Mouse (Mus musculus) liver, embryonic 15.5 days (tissue): ENCODE data around the gene Tcf19. TPM values are rescaled to one million over a fixed set of nuclear protein-coding genes. Genes with fewer than 3 reads are reported as not detected.

Experiments used
- ATAC-seq: fragments of 200-750 bp; cut with Nextera tagmentation; 2 replicates; pipeline ENCODE4 v1.8.0; 2017; ENCODE audit warnings: moderate number of reproducible peaks, mild to moderate bottlenecking, moderate library complexity; ENCODE audit not compliant: insufficient read depth
- H3K27ac ChIP-seq: fragments of 300-500 bp; sonication (generic); replicated peaks from 2 replicates; pipeline ENCODE4 v1.5.1; 2015; ENCODE audit warnings: mild to moderate bottlenecking, inconsistent platforms
- H3K27me3 ChIP-seq: fragments of 300-500 bp; sonication (generic); 2 replicates; pipeline ENCODE4 v1.6.1; 2015; ENCODE audit warnings: mild to moderate bottlenecking, inconsistent platforms
- H3K36me3 ChIP-seq: fragments of 300-500 bp; sonication (generic); replicated peaks from 2 replicates; pipeline ENCODE4 v1.6.1; 2015; ENCODE audit warnings: moderate library complexity, mild to moderate bottlenecking, inconsistent platforms
- H3K4me1 ChIP-seq: fragments of 300-500 bp; sonication (generic); replicated peaks from 2 replicates; pipeline ENCODE4 v1.6.1; 2015; ENCODE audit warnings: inconsistent platforms
- H3K4me2 ChIP-seq: fragments of 300-500 bp; sonication (generic); 2 replicates; pipeline ENCODE4 v1.6.1; 2015; ENCODE audit warnings: moderate library complexity, mild to moderate bottlenecking, inconsistent platforms
- H3K4me3 ChIP-seq: fragments of 300-500 bp; sonication (generic); replicated peaks from 2 replicates; pipeline ENCODE4 v1.5.1; 2015; ENCODE audit warnings: mild to moderate bottlenecking, inconsistent platforms
- H3K9ac ChIP-seq: fragments of 300-500 bp; sonication (generic); 2 replicates; pipeline ENCODE4 v1.6.1; 2015; ENCODE audit warnings: moderate library complexity, mild to moderate bottlenecking, inconsistent platforms
- H3K9me3 ChIP-seq: fragments of 300-500 bp; sonication (generic); replicated peaks from 2 replicates; pipeline ENCODE4 v1.6.1; 2016; ENCODE audit warnings: inconsistent platforms
- WGBS: fragments of 180-500 bp; shearing (Covaris S2); methylation state at CpG from one replicate; pipeline ENCODE4 v1.1.7; 2015; ENCODE audit warnings: mixed read lengths; ENCODE audit not compliant: insufficient replicate concordance; 5-methylcytosine and 5-hydroxymethylcytosine counted together
- polyA plus RNA-seq: library from polyadenylated mRNA; unstranded; fragments of >200 nt; fragmentation: Nextera tagmentation; extraction: Ambion mirVana; gene quantifications from 2 replicates; pipeline ENCODE4 v1.2.1, GENCODE M21; 2015

Gene Tcf19
- 44.6 and 47.9 TPM in 2 replicates for polyA plus RNA-seq

DNA sequence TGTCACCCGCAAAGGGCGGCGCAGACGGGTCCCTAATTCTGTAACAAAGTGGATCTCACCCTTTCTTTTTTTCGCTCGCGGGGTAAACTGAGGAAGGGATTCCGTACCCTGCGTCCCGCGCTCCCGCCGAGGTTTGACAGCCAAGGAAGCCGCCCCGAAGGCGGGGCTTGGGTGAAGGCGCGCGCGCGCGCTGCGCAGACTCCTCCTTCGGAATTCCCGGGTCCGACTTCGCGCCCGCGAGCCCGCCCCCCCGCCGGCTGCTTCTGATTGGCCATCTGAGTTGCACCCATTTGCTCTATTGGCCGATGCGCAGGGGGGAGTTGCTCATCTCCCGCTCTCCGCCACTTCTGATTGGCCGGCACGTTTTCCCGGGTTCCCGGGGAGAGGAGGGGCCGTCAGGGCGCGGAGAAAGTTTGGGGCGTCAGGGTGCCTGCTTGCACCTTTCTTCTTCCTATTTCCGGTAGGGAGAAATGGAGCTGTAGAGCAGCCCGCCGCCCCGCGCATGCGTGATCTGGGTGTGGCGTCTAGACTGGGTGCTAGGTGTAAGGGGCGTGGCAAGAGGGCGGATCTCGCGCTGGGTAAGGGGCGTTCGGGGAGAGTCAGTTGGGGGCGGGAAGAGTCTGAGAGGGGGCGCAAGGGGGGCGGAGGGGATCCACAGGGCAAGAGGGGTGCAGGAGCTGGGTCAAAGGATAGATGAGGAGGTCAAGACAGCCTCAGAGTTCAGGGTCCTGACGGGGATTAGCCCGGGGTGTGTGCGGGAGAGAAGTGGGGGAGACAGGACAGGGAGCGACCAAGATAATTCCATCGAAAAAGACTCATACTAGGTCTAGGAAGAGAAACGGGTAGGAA is at the start of gene Tcf19, which contains the start of gene Cchcr1:
Gene Tcf19 (minus strand): TSS at position 173 of the 849 bp plus-strand sequence.
Gene Cchcr1 (plus strand): TSS at position 449 of the 849 bp plus-strand sequence.
- peak; percentile 94 for ATAC-seq
- peaks cover 43% of the 10 kb centered on the region for H3K4me1 ChIP-seq
- H3K9me3 ChIP-seq: no peaks in the 10 kb centered on the region
- H3K4me2 ChIP-seq: peak within 1 kb of the TSS; percentile 87
- no peaks in the 10 kb centered on the region for H3K27me3 ChIP-seq
- peak within 1 kb of the TSS; percentile 72 for H3K4me3 ChIP-seq
- H3K27ac ChIP-seq: peak within 1 kb of the TSS; percentile 78
- peak within 1 kb of the TSS; percentile 64 for H3K9ac ChIP-seq
- peaks cover 40% of the 10 kb centered on the region for H3K36me3 ChIP-seq
- under 1% methylated on average over 67 of the region's 67 CpGs for WGBS

- H3K4me3 ChIP-seq: no peak overlapping the region
- no peaks in the 10 kb centered on the region for H3K4me1 ChIP-seq
- H3K9me3 ChIP-seq: no peaks in the 10 kb centered on the region
- no peak overlapping the region for H3K27ac ChIP-seq
- no peaks in the 10 kb centered on the region for H3K36me3 ChIP-seq
- no peak overlapping the region for H3K4me2 ChIP-seq
- WGBS: 43% methylated on average over 8 of the region's 8 CpGs
- no peak overlapping the region for H3K9ac ChIP-seq
- no peak for ATAC-seq
- no peaks in the 10 kb centered on the region for H3K27me3 ChIP-seq
Measured at GRCm38 (mm10) chr17:35558216-35558615, 41.6 kb upstream of the Tcf19 start.

DNA sequence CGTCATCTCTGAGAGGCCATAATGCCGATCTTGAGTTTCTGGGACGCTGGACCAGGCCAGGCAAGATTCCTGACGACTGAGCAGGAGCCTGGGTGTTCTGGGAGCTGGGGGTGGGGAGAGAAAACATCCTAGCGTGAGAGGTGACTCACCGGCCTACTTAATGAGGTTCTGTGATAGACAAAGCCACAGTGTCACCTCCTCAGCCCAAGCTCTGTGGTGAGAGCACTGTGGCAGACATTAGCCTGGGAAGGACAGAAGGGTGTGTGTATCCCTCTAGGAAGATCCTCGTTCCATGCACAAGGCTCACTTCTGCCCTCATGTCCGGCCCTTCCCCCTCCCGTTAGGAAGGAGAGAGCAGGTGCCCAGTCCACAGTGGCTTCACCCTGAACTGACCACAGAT is 40.7 kb upstream of the Tcf19 start:
- 64% methylated on average over 9 of the region's 9 CpGs for WGBS
- no peaks in the 10 kb centered on the region for H3K9me3 ChIP-seq
- no peaks in the 10 kb centered on the region for H3K4me1 ChIP-seq
- no peak overlapping the region for H3K4me2 ChIP-seq
- H3K27me3 ChIP-seq: no peaks in the 10 kb centered on the region
- no peak overlapping the region for H3K9ac ChIP-seq
- H3K27ac ChIP-seq: no peak overlapping the region
- ATAC-seq: no peak
- no peaks in the 10 kb centered on the region for H3K36me3 ChIP-seq
- no peak overlapping the region for H3K4me3 ChIP-seq

- no peak overlapping the region for H3K9ac ChIP-seq
- no peaks in the 10 kb centered on the region for H3K4me1 ChIP-seq
- no peak overlapping the region for H3K4me3 ChIP-seq
- no peak for ATAC-seq
- no peak overlapping the region for H3K4me2 ChIP-seq
- no peaks in the 10 kb centered on the region for H3K9me3 ChIP-seq
- no peak overlapping the region for H3K27ac ChIP-seq
- H3K36me3 ChIP-seq: no peaks in the 10 kb centered on the region
- WGBS: 24% methylated on average over 5 of the region's 5 CpGs
- no peaks in the 10 kb centered on the region for H3K27me3 ChIP-seq
Measured at GRCm38 (mm10) chr17:35556812-35557211, 40.2 kb upstream of the Tcf19 start.

DNA sequence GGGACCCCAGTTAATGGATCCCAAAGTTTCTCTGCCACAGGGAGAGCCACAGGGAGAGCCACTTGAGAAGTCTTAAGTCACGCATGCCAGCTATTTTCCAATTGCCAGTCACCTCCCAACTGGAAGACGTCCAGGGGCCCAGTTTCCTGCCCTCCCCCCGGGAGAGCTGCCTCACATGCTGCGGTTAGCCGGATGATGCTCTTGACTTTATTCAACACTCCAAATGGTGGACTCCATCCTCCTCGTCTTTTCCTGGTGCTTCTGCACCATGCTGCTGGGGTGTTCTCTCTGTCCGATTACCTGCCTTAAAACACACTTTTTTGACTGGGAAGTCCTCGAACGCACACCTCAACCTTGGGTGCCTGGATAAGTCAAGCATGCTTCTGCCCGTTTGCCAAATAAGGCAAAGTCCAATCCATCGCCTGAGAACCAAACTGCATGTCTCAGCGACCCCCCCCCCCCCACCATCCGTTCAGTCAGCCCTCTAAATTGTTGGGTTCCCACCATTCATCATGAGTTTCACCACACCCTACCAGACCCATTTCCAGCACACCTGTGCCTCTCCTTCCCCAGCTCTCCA is 39.7 kb upstream of the Tcf19 start:
- no peaks in the 10 kb centered on the region for H3K9me3 ChIP-seq
- H3K4me1 ChIP-seq: no peaks in the 10 kb centered on the region
- 69% methylated on average over 13 of the region's 13 CpGs for WGBS
- H3K9ac ChIP-seq: no peak overlapping the region
- no peaks in the 10 kb centered on the region for H3K27me3 ChIP-seq
- no peak overlapping the region for H3K4me3 ChIP-seq
- H3K36me3 ChIP-seq: no peaks in the 10 kb centered on the region
- ATAC-seq: no peak
- H3K27ac ChIP-seq: no peak overlapping the region
- H3K4me2 ChIP-seq: no peak overlapping the region

- Histone ChIP-seq H3K4me3 (no peak overlapping the region), H3K9me3 (no peaks in the 10 kb centered on the region), H3K27me3 (0 out of 2 replicates have a peak, but pooled peaks cover 2% of the 10 kb centered on the region), H3K27ac (no peak overlapping the region), H3K36me3 (no peaks in the 10 kb centered on the region), H3K4me2 (no peak overlapping the region), H3K9ac (no peak overlapping the region), H3K4me1 (no peaks in the 10 kb centered on the region)
- no peak for ATAC-seq
- WGBS: 72% methylated on average over 18 of the region's 18 CpGs
Measured at GRCm38 (mm10) chr17:35554761-35555397, 38.3 kb upstream of the Tcf19 start.

DNA sequence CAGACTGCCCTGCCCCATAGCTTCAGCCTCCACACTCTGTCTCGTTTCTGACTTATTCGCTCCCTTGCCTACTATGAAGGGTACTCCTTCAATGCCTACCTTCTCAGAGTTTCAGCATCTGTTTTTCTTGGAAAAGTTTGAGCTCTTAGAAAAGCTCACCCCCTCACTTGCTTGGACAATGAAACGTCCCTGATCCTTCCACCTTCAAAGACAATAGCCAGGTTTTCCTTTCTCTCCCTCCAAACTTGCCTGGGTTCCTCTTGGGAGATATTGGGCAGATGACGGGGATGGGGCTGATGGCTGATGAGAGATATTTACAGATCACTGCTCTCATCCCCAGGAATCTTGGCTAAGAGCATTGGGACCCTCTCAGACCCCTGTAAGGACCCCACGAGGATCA is 37.7 kb upstream of the Tcf19 start:
- H3K9me3 ChIP-seq: no peaks in the 10 kb centered on the region
- no peak overlapping the region for H3K27ac ChIP-seq
- 63% methylated on average over 5 of the region's 5 CpGs for WGBS
- ATAC-seq: no peak
- H3K4me1 ChIP-seq: no peaks in the 10 kb centered on the region
- no peak overlapping the region for H3K4me3 ChIP-seq
- H3K36me3 ChIP-seq: no peaks in the 10 kb centered on the region
- H3K9ac ChIP-seq: no peak overlapping the region
- 0 out of 2 replicates have a peak, but pooled peaks cover 3% of the 10 kb centered on the region for H3K27me3 ChIP-seq
- H3K4me2 ChIP-seq: no peak overlapping the region

DNA sequence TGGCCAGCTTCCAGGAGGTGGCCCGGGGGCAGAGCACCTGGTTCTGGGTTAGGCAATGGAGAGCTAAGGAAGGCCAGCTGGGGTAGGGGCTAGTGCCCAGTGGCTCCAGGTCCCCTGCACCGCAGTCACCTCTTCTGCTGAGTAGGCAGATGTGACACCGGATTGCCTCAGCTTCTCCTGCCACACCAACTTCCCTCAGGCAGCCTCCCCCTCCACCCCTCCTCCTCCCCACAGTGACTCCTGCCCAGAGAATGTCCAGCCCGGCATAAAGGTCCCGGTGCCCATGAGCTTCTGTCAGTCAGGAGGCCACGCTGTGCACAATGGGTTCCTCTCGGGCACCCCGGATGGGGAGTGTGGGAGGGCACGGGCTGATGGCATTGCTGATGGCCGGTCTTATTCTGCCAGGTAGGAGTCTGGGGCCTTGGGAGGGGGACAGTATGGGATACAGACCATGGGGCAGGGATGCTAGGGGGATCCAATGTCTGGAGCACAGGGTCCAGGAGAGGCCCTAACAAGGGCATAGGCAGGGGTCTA is 35.3 kb upstream of the Tcf19 start, which contains the start of gene Cdsn:
Gene Cdsn (plus strand): TSS at position 248 of the 534 bp plus-strand sequence.
- no peaks in the 10 kb centered on the region for H3K4me1 ChIP-seq
- H3K27ac ChIP-seq: no peak within 1 kb of the TSS
- ATAC-seq: no peak
- WGBS: 63% methylated on average over 10 of the region's 10 CpGs
- H3K4me3 ChIP-seq: no peak within 1 kb of the TSS
- no peak within 1 kb of the TSS for H3K9ac ChIP-seq
- H3K27me3 ChIP-seq: 0 out of 2 replicates have a peak, but pooled peaks cover 3% of the 10 kb centered on the region
- H3K9me3 ChIP-seq: no peaks in the 10 kb centered on the region
- H3K4me2 ChIP-seq: no peak within 1 kb of the TSS
- no peaks in the 10 kb centered on the region for H3K36me3 ChIP-seq

DNA sequence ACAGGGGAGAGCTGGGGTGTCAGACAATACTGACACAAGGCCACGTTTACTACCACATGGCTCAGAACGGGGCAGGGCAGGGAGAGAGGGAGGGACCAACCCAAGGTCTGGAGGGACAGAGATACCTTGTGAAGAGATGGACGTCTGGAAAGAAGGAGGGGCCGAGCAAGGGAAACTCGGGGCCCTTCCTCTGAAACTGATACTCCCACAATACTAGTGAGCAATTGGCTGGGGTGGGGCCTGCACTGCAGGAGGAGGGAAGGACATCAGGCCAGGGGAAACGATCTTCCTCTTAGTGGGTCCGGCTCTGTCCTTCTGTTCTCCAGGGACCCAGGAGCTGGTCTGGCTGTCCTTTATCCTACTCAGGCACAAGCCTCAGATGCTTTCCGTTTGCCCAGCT is 34.2 kb upstream of the Tcf19 start:
- no peak overlapping the region for H3K4me2 ChIP-seq
- no peak overlapping the region for H3K9ac ChIP-seq
- no peaks in the 10 kb centered on the region for H3K36me3 ChIP-seq
- H3K27ac ChIP-seq: no peak overlapping the region
- no peaks in the 10 kb centered on the region for H3K4me1 ChIP-seq
- WGBS: 42% methylated on average over 8 of the region's 8 CpGs
- H3K27me3 ChIP-seq: 0 out of 2 replicates have a peak, but pooled peaks cover 3% of the 10 kb centered on the region
- ATAC-seq: no peak
- no peaks in the 10 kb centered on the region for H3K9me3 ChIP-seq
- H3K4me3 ChIP-seq: no peak overlapping the region

- Histone ChIP-seq H3K4me3 (no peak overlapping the region), H3K4me2 (no peak overlapping the region)
- ATAC-seq: no peak
Measured at GRCm38 (mm10) chr17:35550143-35550494, 33.5 kb upstream of the Tcf19 start.

More at GRCm38 (mm10) chr17:35550143-35550494, 33.5 kb upstream of the Tcf19 start:
- WGBS: 77% methylated on average over 4 of the region's 4 CpGs
- Histone ChIP-seq H3K9me3 (no peaks in the 10 kb centered on the region), H3K27me3 (0 out of 2 replicates have a peak, but pooled peaks cover 6% of the 10 kb centered on the region), H3K4me1 (no peaks in the 10 kb centered on the region), H3K36me3 (no peaks in the 10 kb centered on the region), H3K27ac (no peak overlapping the region), H3K9ac (no peak overlapping the region)
